Mouse (Mus musculus): ENCODE results near the gene Cdh3.
A peak's percentile ranks its signal among the peaks of the same experiment; 100 is the strongest.

The Cdh3 gene

GRCm38 (mm10) chr8:106510365-106510975, at the start of gene Cdh3:
TSS of gene Cdh3 (plus strand) at chr8:106510891.
- no peak for DNase-seq (ENCODE audit: low read depth)

GRCm38 (mm10) chr8:106462131-106462530, 48.6 kb upstream of the Cdh3 start:
- DNase-seq (ENCODE audit: low read depth): no peak

GRCm38 (mm10) chr8:106463795-106464194, 46.9 kb upstream of the Cdh3 start:
- DNase-seq (ENCODE audit: low read depth): no peak

DNA sequence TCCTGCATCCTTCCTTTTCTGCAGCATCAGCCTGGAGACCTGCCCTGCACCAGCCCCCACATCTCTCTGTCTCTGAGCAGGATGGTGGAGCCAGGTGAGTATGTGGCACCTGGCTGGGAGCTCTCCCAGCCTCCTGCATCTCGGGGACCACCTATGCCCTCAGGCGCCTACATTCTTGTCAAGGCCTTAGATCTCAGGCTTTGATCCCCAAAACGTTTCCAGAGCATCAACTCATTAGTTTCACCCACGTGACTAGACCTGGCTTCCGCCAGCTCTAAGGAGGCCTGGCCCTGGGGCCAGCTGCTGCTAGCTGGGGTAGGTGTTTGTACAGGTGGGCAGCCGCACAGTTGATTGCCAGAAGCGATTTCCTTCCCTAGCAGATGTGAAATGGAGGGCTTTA, 41.2 kb upstream of the Cdh3 start:
- DNase-seq (ENCODE audit: low read depth): no peak

- no peak for DNase-seq (ENCODE audit: low read depth)
Observed at GRCm38 (mm10) chr8:106474001-106474400, 36.7 kb upstream of the Cdh3 start.

DNA sequence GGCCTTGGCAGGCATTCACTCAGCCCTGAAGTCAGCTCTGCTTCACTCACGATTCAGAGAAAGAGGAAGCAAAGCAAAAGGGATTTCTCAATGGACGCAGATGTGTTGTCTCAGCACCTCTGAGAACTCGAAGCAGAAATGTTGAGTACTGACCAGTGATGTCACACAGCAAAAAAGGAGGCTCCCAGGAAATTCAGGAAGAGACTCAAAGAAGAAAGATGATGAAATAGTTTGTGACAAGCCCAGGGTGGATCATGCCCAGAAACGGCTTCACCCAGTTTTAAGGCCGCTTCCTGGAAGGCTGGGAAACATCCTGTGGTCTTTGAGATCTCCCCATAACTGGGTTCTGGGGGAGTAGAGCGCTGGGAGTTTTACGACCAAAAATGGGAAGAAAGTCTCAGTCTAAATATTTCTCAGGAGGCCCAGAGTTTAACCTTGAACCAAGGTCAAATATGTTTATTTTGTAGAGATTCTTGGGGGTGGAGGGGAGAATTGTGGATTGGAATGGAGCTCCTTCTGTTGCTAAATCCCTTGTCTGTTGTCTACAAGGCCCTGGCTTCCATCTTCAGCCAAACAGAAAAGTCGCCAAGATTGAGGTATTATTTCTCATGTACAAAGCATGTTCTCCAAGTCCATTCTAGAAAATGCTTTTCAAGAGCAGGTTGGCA, 10.5 kb upstream of the Cdh3 start, which contains the start of gene 6030452D12Rik:
Gene 6030452D12Rik, plus strand, starts transcription at position 505 of the 668 bp plus-strand sequence.
- peak; percentile 53 for DNase-seq (ENCODE audit: low read depth)

GRCm38 (mm10) chr8:106504241-106504640, 6.5 kb upstream of the Cdh3 start:
- no peak for DNase-seq (ENCODE audit: low read depth)

DNA sequence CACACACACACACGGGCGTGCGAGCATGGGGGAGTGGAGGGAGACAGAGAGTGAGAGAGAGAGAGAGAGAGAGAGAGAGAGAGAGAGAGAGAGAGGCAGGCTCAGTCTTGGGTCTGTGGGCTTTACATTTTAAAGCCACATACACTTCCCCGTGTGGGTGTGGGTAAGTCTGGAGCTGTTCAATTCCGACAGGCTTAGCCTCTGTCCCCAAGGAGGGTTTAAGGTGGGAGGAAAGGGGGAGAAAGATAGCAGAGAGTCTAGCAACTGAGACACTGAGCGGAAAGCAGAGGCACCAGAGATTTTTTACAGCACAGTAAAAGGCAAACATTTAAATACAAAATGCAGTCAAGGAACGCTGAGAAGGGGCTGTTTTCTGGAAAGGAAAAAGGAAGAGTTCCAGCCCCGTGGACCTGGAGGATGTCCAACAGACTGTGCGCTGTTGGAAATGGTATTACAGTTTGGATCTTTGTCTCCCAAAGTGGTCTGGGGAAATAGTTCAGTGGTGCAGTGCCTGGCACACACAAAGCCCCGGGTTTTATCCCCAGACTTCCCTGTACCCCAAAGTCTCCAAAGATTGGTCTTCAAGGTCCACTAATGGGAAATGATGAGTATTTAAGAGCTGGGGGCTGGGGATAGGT, 5.2 kb upstream of the Cdh3 start:
- DNase-seq (ENCODE audit: low read depth): no peak

DNA sequence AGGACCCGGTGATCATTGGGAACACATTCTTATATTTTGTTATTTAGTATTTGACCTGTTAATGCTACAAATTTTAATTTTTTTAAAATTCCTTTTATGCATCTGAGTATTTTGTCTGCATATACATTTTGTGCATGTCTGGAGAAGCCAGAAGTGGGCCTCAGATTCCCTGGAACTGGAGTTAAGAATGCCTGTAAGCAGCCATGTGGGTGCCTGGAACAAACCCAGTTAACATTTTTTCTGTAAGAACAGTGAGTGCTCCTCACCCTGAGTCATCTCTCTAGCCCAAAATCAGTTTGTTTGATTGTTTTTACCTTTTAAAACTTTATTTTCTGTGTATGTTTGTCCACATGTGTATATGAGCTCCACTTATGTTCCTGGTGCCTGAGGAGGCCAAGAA, 4.6 kb upstream of the Cdh3 start:
- no peak for DNase-seq (ENCODE audit: low read depth)

DNA sequence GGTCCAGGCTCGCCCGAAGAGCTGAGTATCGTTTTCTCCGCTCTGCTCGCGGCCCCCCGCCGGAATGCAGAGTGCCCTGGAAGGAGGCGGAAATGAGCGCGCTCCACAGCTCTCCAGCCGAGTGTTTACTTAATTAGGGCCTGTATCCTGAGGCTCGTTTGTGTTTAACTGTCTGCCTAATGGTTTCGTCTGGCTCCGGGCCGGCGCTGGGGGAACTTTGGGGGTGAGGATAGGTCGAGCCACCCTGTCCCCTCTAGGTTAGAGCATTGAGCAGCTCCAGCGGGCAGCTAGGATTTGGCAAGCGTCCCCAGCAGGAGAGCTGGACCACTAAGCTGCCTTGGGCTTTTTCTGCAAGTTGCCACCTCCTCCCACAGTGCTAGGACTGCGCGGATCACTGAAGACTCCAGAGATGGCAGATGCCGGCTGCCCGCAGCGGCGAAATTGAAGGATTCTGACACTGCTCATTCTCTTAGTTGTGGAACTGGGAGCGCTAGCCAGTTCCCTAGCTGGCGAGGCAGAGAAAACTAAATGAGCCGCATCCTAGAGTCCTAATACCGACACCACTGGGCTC, 2.8 kb upstream of the Cdh3 start:
- DNase-seq (ENCODE audit: low read depth): no peak

DNA sequence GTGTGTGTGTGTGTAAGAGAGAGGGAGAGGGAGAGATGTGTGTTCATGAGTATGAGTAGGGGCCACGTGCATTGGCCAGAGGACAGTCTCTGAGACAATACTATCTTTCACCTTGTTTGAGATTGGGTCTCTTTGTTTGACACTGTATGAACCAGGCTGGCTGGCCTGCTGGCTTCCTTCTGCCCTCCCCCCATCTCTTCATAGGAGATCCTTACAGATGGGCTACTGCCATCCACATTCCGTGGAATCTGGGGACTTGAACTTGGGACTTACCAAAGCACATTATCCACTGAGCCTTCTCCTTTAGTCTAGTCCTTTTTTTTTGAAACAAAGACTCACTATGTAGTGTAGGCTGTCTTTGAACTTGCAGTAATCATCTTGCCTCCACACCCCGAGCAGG, 2.2 kb upstream of the Cdh3 start:
- DNase-seq (ENCODE audit: low read depth): no peak

DNA sequence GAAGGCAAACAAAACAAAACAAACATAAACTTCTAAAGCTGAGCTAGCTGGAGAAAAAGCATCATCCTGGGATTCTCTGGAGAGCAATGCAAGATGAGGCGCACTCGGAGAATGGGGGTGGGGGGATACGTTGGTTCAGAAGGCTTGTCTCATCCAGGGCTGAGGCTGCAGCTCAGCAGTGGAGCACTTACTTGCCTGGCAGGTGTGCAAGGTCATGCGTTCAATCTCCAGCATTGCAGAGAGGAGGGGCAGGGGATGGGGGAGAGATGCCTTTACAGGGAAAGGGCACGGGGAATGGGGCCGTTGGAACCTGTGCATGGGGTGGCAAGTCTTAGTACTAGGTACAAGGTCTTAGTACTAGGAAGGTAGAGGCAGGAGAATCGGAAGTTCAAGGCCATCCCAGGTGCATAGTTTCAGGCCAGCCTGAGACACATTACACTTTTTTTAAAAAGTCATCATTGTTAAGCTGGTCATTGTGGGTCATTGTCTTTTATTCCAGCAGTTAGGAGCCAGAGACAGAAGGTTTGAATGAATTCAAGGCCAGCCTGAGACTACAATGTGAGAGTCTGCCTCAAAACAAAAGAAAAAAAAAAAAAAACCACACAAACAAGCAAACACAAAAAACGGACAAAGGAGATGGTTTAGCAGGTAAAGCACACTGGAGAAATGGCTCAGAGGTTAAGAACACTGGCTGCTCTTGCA, 1.5 kb upstream of the Cdh3 start:
- no peak for DNase-seq (ENCODE audit: low read depth)

DNA sequence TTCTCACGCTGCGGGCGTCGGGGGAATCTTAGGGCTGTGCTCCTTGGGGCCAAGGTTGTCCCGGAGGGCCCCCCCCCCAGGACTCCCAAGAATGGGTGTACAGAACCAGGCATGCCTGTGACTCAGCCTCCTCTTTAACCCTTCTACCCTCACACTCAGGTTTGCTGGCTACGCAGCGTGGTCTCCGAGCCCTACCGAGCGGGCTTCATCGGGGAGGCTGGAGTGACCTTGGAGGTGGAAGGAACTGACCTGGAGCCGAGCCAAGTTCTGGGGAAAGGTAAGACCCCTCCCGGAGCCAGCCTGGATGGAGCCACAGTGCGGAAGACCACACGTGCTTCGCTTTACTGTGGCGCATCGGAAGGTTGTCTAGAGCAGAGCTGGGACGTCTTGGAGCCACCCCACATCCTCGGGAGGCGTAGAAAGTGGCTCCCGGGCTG, 392 bp downstream of the Cdh3 start:
- DNase-seq (ENCODE audit: low read depth): no peak

DNA sequence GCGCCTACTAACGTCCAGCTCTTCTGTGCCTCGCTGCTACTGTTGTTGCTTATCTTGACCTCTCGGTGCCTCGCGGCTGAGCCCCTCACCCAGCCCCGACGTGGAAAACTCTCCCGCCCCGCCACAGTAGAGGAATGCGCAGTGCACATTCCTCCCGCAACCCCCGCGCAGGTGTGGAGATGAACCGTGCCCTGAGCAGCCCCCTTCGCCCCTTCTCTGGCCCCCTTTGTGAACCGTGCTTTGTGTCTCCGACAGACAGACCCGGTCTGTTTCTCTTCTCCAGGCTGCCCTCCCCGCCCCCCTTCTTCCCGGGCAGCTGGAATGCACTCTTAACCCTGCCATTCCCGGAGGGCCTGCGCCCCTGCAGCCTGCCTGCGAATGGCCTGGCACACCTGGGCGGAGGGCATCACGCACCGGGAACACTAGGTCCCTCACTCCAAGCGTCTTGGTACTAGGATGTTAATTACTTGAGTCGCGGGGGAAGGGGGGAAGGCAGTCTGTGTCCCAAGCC, 895 bp downstream of the Cdh3 start:
- DNase-seq (ENCODE audit: low read depth): no peak

DNA sequence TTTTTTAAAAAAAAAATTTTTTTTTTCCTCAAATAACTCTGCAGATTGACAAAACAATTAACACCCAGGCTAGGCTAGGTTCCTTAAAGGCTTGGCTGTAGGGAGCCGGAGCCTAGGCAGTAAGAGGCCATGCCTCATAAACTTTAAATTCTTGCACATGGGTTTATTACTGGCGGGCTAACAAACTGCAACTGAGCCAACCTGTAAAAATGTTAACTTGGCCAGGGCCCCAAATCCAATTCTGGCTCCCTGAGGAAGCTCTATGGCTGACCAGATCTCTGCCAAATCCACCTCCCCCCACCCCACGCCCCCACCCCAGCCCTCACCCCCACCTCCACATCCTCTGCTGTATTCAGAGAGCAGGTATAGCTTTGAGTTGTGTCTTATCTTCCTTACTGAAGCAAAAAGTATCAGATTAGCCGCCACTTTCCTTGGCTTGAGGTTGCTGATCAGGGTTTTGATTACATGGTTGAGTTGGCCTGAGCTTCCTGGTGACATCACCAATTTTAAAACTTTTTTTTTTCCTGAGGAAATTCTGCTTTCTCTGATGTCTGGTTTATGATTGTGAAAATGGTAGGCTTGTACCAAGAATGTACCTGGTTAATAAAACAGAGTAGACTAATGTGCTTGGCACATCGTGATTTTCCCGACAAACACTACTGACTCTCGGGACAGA, 1.9 kb downstream of the Cdh3 start:
- no peak for DNase-seq (ENCODE audit: low read depth)

DNA sequence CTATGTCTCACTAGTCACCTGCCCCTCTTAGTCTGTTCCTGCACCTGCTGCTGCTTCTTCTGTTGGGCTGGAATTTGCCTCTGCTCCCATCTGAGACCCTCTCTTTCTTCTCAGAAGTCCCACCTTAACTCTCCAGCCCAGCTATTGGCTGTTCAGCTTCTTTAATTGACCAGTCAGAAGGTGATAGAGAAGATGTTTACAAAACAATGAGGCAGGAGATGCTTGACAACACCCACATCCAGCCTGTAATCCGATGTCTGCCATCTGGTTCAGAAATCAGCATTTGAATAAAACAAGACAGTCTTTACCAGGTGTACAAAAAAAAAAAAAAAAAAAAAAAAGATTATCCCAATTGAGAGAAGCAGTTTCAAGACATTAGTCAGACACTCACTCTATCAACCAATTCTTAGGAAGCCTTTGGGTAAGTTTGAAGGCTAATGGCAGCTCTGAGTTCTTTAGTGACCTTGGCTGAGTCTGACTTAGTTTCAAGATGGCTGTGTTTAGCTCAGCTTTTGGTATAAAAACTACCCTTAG, 5.3 kb downstream of the Cdh3 start:
- no peak for DNase-seq (ENCODE audit: low read depth)

GRCm38 (mm10) chr8:106516581-106516980, 5.9 kb downstream of the Cdh3 start:
- no peak for DNase-seq (ENCODE audit: low read depth)

- no peak for DNase-seq (ENCODE audit: low read depth)
Observed at GRCm38 (mm10) chr8:106518763-106519162, 8.1 kb downstream of the Cdh3 start.

DNA sequence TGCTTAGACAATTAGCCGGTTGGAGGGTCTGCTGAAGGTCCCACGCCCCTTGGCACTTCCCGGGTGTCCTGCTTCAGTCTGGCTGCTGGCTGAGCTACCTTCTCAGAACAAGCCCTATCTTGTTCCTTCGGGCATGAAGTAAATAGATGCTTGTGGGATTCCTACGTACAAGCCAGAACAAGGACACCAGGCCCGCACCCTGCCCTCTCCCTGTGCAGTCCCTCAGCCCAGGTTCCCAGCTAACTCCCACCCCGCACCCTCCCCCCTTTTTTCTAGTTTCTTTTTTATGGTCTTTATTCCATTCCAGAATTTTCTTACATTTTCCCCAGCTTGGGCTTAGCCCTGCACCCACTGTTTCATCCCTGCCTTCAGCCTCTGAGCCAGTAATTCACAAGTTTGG, 9.9 kb downstream of the Cdh3 start:
- DNase-seq (ENCODE audit: low read depth): no peak

DNA sequence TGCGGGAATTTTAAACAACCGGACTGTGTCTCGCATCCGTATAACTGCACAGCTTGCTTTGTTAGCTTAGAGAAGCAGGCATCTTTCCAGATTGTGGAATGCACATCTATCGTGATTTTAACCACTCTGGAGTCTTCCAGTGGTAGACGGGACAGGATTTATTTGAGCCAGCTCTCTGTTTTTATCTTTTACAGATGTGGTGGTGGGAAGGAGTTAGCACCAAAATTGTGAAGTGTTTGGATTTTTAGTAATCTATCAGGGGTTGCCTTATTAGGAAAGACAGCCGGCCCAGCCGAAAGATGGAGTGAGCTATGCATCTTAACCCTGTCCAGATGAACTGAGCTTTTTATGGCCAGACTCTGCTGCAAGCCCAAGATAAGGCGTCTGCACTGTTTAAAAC, 11.2 kb downstream of the Cdh3 start:
- no peak for DNase-seq (ENCODE audit: low read depth)

- DNase-seq (ENCODE audit: low read depth): no peak
Observed at GRCm38 (mm10) chr8:106526725-106527124, 16.0 kb downstream of the Cdh3 start.
